Mouse (Mus musculus) MEL (cell line): ENCODE data around the gene Pip5kl1.

ENCODE experiments used
- CHD1 ChIP-seq: IDR thresholded peaks from 2 replicates; pipeline ENCODE4 v1.6.1; 2012; ENCODE audit warnings: low read depth, mild to moderate bottlenecking, inconsistent platforms, low read length, improper control_type of control experiment
- CHD2 ChIP-seq: IDR thresholded peaks from 2 replicates; pipeline ENCODE4 v1.6.1; 2011; ENCODE audit warnings: low read length, improper control_type of control experiment
- CTCF ChIP-seq, 3 experiments: IDR thresholded peaks in 2 of 3; conservative IDR thresholded peaks in 1 of 3; 2 replicates each; pipeline ENCODE4 v1.5.1; 2011 to 2012; ENCODE audit warnings: low read length in 3 of 3, low read depth in 2 of 3, mild to moderate bottlenecking in 2 of 3, improper control_type of control experiment in 1 of 3, inconsistent platforms in 1 of 3, mixed read lengths in 1 of 3, moderate library complexity in 1 of 3; ENCODE audit not compliant: control insufficient read depth in 1 of 3, insufficient read depth in 1 of 3, poor library complexity in 1 of 3, severe bottlenecking in 1 of 3
- EP300 ChIP-seq, 2 experiments: IDR thresholded peaks; 2 replicates each; pipeline ENCODE4 v1.6.1; 2011; ENCODE audit warnings: improper control_type of control experiment in 2 of 2, low read length in 2 of 2, low read depth in 1 of 2, mild to moderate bottlenecking in 1 of 2
- HCFC1 ChIP-seq: IDR thresholded peaks from 2 replicates; pipeline ENCODE4 v1.6.1; 2012; ENCODE audit warnings: low read depth, mild to moderate bottlenecking, inconsistent platforms, low read length, improper control_type of control experiment, moderate library complexity
- KAT2A ChIP-seq: conservative IDR thresholded peaks from 2 replicates; pipeline ENCODE4 v1.6.1; 2012; ENCODE audit warnings: low read depth, low read length, improper control_type of control experiment, inconsistent platforms
- MAFK ChIP-seq: IDR thresholded peaks from 2 replicates; pipeline ENCODE4 v1.6.1; 2011; ENCODE audit warnings: low read depth, mild to moderate bottlenecking, low read length, improper control_type of control experiment, borderline replicate concordance
- MXI1 ChIP-seq: IDR thresholded peaks from 2 replicates; pipeline ENCODE4 v1.6.1; 2011; ENCODE audit warnings: mild to moderate bottlenecking, low read depth, low read length, improper control_type of control experiment
- POLR2A ChIP-seq, 2 experiments: IDR thresholded peaks; 2 replicates each; pipeline ENCODE4 v1.6.1; 2011 to 2012; ENCODE audit warnings: low read length in 2 of 2, mild to moderate bottlenecking in 2 of 2, control low read depth in 1 of 2, improper control_type of control experiment in 1 of 2, low read depth in 1 of 2, moderate library complexity in 1 of 2; ENCODE audit not compliant: control insufficient read depth in 1 of 2, insufficient read depth in 1 of 2, poor library complexity in 1 of 2
- TBP ChIP-seq: IDR thresholded peaks from 2 replicates; pipeline ENCODE4 v1.8.0; 2011; ENCODE audit warnings: low read depth, low read length, improper control_type of control experiment
- TCF12 ChIP-seq: IDR thresholded peaks from 2 replicates; pipeline ENCODE4 v1.6.1; 2014; ENCODE audit warnings: low read depth, mild to moderate bottlenecking, inconsistent platforms, low read length, improper control_type of control experiment, moderate library complexity
- ZC3H11A ChIP-seq: IDR thresholded peaks from 2 replicates; pipeline ENCODE4 v1.6.1; 2012; ENCODE audit warnings: low read depth, mild to moderate bottlenecking, inconsistent platforms, low read length, improper control_type of control experiment

DNA sequence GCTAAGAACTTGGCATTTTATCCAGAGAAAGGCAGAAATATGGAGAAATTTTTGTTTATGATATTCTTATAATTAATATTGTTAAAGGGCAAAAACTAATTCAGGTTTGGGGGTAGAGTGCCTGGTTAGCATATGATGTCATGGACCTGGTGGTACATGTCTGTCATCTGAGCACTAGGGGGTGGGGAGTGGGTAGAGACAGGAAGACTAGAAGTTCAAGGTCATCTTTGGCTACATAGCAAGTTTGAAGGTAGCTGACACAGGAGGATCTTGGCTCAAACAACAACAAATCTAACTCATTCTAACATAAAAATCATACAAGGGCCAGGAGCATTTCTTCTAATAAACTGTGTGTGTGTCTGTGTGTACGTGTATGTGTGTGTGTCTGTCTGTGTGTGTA lies 46.3 kb upstream of the Pip5kl1 start:
- TF ChIP-seq CTCF (IDR thresholded peaks at IDR 0.05 in 2 of 3, conservative IDR thresholded peaks at IDR 0.05 in 1 of 3; ENCODE audit: control insufficient read depth in 1 of 3, insufficient read depth in 1 of 3, low read depth in 2 of 3, low read length in 3 of 3, poor library complexity in 1 of 3, severe bottlenecking in 1 of 3) (no peak), TCF12 (no peak), TBP (no peak), KAT2A (no peak), POLR2A (IDR thresholded peaks at IDR 0.05; ENCODE audit: control insufficient read depth in 1 of 2, insufficient read depth in 1 of 2, low read depth in 1 of 2, low read length in 2 of 2, poor library complexity in 1 of 2) (no peak), MXI1 (no peak), CHD2 (no peak), ZC3H11A (no peak), EP300 (IDR thresholded peaks at IDR 0.05; ENCODE audit: low read depth in 1 of 2, low read length in 2 of 2) (no peak), CHD1 (no peak), MAFK (no peak), HCFC1 (no peak)
